Mouse (Mus musculus) MEL (cell line): ENCODE data around the gene BC035044. TPM values are rescaled to one million over a fixed set of nuclear protein-coding genes. Genes with fewer than 3 reads are reported as not detected.

Experiments
- DNase-seq: peaks from one replicate; pipeline ENCODE4 v3.0.0; 2011; ENCODE audit warnings: low read depth, low spot score
- H3K27ac ChIP-seq: 2 replicates; pipeline ENCODE4 v1.5.1; 2012; ENCODE audit warnings: low read depth, mild to moderate bottlenecking, control low read depth, low read length, moderate library complexity; ENCODE audit not compliant: control insufficient read depth
- H3K27me3 ChIP-seq, 2 experiments: fragments of 150-350 bp in 1 of 2; sonication (generic) in 1 of 2; 2 replicates each; pipeline ENCODE4 v1.6.1; 2012; ENCODE audit warnings: low read length in 2 of 2, mild to moderate bottlenecking in 2 of 2, improper control_type of control experiment in 1 of 2, moderate library complexity in 1 of 2; ENCODE audit not compliant: insufficient read depth in 2 of 2, control insufficient read depth in 1 of 2
- H3K36me3 ChIP-seq, 2 experiments: 2 replicates each; pipeline ENCODE4 v1.6.1; 2012 to 2014; ENCODE audit warnings: low read length in 2 of 2, improper control_type of control experiment in 1 of 2, inconsistent platforms in 1 of 2, mild to moderate bottlenecking in 1 of 2; ENCODE audit not compliant: insufficient read depth in 2 of 2, control insufficient read depth in 1 of 2
- H3K4me1 ChIP-seq, 2 experiments: fragments of 150-350 bp in 1 of 2; sonication (generic) in 1 of 2; 2 replicates each; pipeline ENCODE4 v1.6.1; 2012; ENCODE audit warnings: low read length in 2 of 2, improper control_type of control experiment in 1 of 2, mild to moderate bottlenecking in 1 of 2; ENCODE audit not compliant: insufficient read depth in 2 of 2, control insufficient read depth in 1 of 2
- H3K4me3 ChIP-seq, 2 experiments: fragments of 150-350 bp in 1 of 2; sonication (generic) in 1 of 2; 2 replicates each; pipeline ENCODE4 v1.5.1; 2012; ENCODE audit warnings: low read depth in 2 of 2, low read length in 2 of 2, mild to moderate bottlenecking in 2 of 2, moderate library complexity in 2 of 2, control low read depth in 1 of 2, improper control_type of control experiment in 1 of 2; ENCODE audit not compliant: control insufficient read depth in 1 of 2, insufficient read depth in 1 of 2
- H3K79me2 ChIP-seq: 2 replicates; pipeline ENCODE4 v1.6.1; 2012; ENCODE audit warnings: mild to moderate bottlenecking, low read length, moderate library complexity; ENCODE audit not compliant: control insufficient read depth, poor library complexity, insufficient read depth
- H3K9ac ChIP-seq: 2 replicates; pipeline ENCODE4 v1.6.1; 2012; ENCODE audit warnings: low read depth, mild to moderate bottlenecking, control low read depth, low read length, moderate library complexity; ENCODE audit not compliant: control insufficient read depth, poor library complexity, severe bottlenecking
- H3K9me3 ChIP-seq: fragments of 150-350 bp; sonication (generic); replicated peaks from 2 replicates; pipeline ENCODE4 v1.6.1; 2012; ENCODE audit warnings: mild to moderate bottlenecking, low read length, improper control_type of control experiment, moderate library complexity; ENCODE audit not compliant: insufficient read depth
- BHLHE40 ChIP-seq: IDR thresholded peaks from 2 replicates; pipeline ENCODE4 v1.6.1; 2012; ENCODE audit warnings: low read depth, mild to moderate bottlenecking, inconsistent platforms, low read length, improper control_type of control experiment, borderline replicate concordance
- CHD1 ChIP-seq: IDR thresholded peaks from 2 replicates; pipeline ENCODE4 v1.6.1; 2012; ENCODE audit warnings: low read depth, mild to moderate bottlenecking, inconsistent platforms, low read length, improper control_type of control experiment
- CHD2 ChIP-seq: IDR thresholded peaks from 2 replicates; pipeline ENCODE4 v1.6.1; 2011; ENCODE audit warnings: low read length, improper control_type of control experiment
- CTCF ChIP-seq, 3 experiments: IDR thresholded peaks in 2 of 3; conservative IDR thresholded peaks in 1 of 3; 2 replicates each; pipeline ENCODE4 v1.5.1; 2011 to 2012; ENCODE audit warnings: low read length in 3 of 3, low read depth in 2 of 3, mild to moderate bottlenecking in 2 of 3, improper control_type of control experiment in 1 of 3, inconsistent platforms in 1 of 3, mixed read lengths in 1 of 3, moderate library complexity in 1 of 3; ENCODE audit not compliant: control insufficient read depth in 1 of 3, insufficient read depth in 1 of 3, poor library complexity in 1 of 3, severe bottlenecking in 1 of 3
- E2F4 ChIP-seq: IDR thresholded peaks from 2 replicates; pipeline ENCODE4 v1.6.1; 2011; ENCODE audit warnings: low read depth, low read length, improper control_type of control experiment, borderline replicate concordance
- ELF1 ChIP-seq: IDR thresholded peaks from 2 replicates; pipeline ENCODE4 v1.6.1; 2014; ENCODE audit warnings: low read depth, mild to moderate bottlenecking, inconsistent platforms, low read length, improper control_type of control experiment, moderate library complexity
- EP300 ChIP-seq, 2 experiments: IDR thresholded peaks; 2 replicates each; pipeline ENCODE4 v1.6.1; 2011; ENCODE audit warnings: improper control_type of control experiment in 2 of 2, low read length in 2 of 2, low read depth in 1 of 2, mild to moderate bottlenecking in 1 of 2
- ETS1 ChIP-seq: IDR thresholded peaks from 2 replicates; pipeline ENCODE4 v1.6.1; 2012; ENCODE audit warnings: low read depth, mild to moderate bottlenecking, inconsistent platforms, low read length, improper control_type of control experiment, moderate library complexity
- GABPA ChIP-seq: IDR thresholded peaks from 2 replicates; pipeline ENCODE4 v1.6.1; 2012; ENCODE audit warnings: low read depth, mild to moderate bottlenecking, inconsistent platforms, low read length, improper control_type of control experiment, moderate library complexity
- GATA1 ChIP-seq: IDR thresholded peaks from 2 replicates; pipeline ENCODE4 v1.6.1; 2011; ENCODE audit warnings: low read depth, low read length, improper control_type of control experiment
- HCFC1 ChIP-seq: IDR thresholded peaks from 2 replicates; pipeline ENCODE4 v1.6.1; 2012; ENCODE audit warnings: low read depth, mild to moderate bottlenecking, inconsistent platforms, low read length, improper control_type of control experiment, moderate library complexity
- JUND ChIP-seq: IDR thresholded peaks from 2 replicates; pipeline ENCODE4 v1.6.1; 2011; ENCODE audit warnings: low read depth, mild to moderate bottlenecking, improper control_type of control experiment, low read length
- KAT2A ChIP-seq: conservative IDR thresholded peaks from 2 replicates; pipeline ENCODE4 v1.6.1; 2012; ENCODE audit warnings: low read depth, low read length, improper control_type of control experiment, inconsistent platforms
- MAFK ChIP-seq: IDR thresholded peaks from 2 replicates; pipeline ENCODE4 v1.6.1; 2011; ENCODE audit warnings: low read depth, mild to moderate bottlenecking, low read length, improper control_type of control experiment, borderline replicate concordance
- MAX ChIP-seq: IDR thresholded peaks from 2 replicates; pipeline ENCODE4 v1.6.1; 2011; ENCODE audit warnings: low read length, improper control_type of control experiment
- MAZ ChIP-seq: IDR thresholded peaks from 2 replicates; pipeline ENCODE4 v1.6.1; 2012; ENCODE audit warnings: low read depth, mild to moderate bottlenecking, inconsistent platforms, low read length, improper control_type of control experiment
- MXI1 ChIP-seq: IDR thresholded peaks from 2 replicates; pipeline ENCODE4 v1.6.1; 2011; ENCODE audit warnings: mild to moderate bottlenecking, low read depth, low read length, improper control_type of control experiment
- MYB ChIP-seq: IDR thresholded peaks from 2 replicates; pipeline ENCODE4 v1.6.1; 2011; ENCODE audit warnings: mild to moderate bottlenecking, low read depth, low read length, improper control_type of control experiment
- MYC ChIP-seq: IDR thresholded peaks from 2 replicates; pipeline ENCODE4 v1.6.1; 2011; ENCODE audit warnings: low read depth, mild to moderate bottlenecking, low read length, improper control_type of control experiment, moderate library complexity
- NELFE ChIP-seq: IDR thresholded peaks from 2 replicates; pipeline ENCODE4 v1.6.1; 2011; ENCODE audit warnings: low read depth, low read length, improper control_type of control experiment
- NRF1 ChIP-seq: IDR thresholded peaks from 2 replicates; pipeline ENCODE4 v1.6.1; 2014; ENCODE audit warnings: low read depth, mild to moderate bottlenecking, inconsistent platforms, low read length, improper control_type of control experiment, moderate library complexity; ENCODE audit not compliant: poor library complexity, insufficient read depth, severe bottlenecking
- POLR2A ChIP-seq, 2 experiments: IDR thresholded peaks; 2 replicates each; pipeline ENCODE4 v1.6.1; 2011 to 2012; ENCODE audit warnings: low read length in 2 of 2, mild to moderate bottlenecking in 2 of 2, control low read depth in 1 of 2, improper control_type of control experiment in 1 of 2, low read depth in 1 of 2, moderate library complexity in 1 of 2; ENCODE audit not compliant: control insufficient read depth in 1 of 2, insufficient read depth in 1 of 2, poor library complexity in 1 of 2
- POLR2AphosphoS2 ChIP-seq: IDR thresholded peaks from 2 replicates; pipeline ENCODE4 v1.6.1; 2011; ENCODE audit warnings: low read length, improper control_type of control experiment
- POLR2AphosphoS5 ChIP-seq: IDR thresholded peaks from 2 replicates; pipeline ENCODE4 v1.6.1; 2012; ENCODE audit warnings: low read depth, borderline replicate concordance, mild to moderate bottlenecking, inconsistent platforms, low read length, moderate library complexity, mixed read lengths
- RAD21 ChIP-seq: IDR thresholded peaks from 2 replicates; pipeline ENCODE4 v1.6.1; 2011; ENCODE audit warnings: mild to moderate bottlenecking, low read depth, low read length, improper control_type of control experiment
- RCOR1 ChIP-seq: IDR thresholded peaks from 2 replicates; pipeline ENCODE4 v1.6.1; 2012; ENCODE audit warnings: low read depth, mild to moderate bottlenecking, inconsistent platforms, low read length, improper control_type of control experiment
- SIN3A ChIP-seq: IDR thresholded peaks from 2 replicates; pipeline ENCODE4 v1.6.1; 2012; ENCODE audit warnings: low read length, improper control_type of control experiment, inconsistent platforms
- SMC3 ChIP-seq: IDR thresholded peaks from 2 replicates; pipeline ENCODE4 v1.6.1; 2011; ENCODE audit warnings: low read depth, low read length, improper control_type of control experiment
- TAL1 ChIP-seq: IDR thresholded peaks from 2 replicates; pipeline ENCODE4 v1.6.1; 2012; ENCODE audit warnings: mild to moderate bottlenecking, inconsistent platforms, low read length, moderate library complexity, mixed read lengths
- TBP ChIP-seq: IDR thresholded peaks from 2 replicates; pipeline ENCODE4 v1.8.0; 2011; ENCODE audit warnings: low read depth, low read length, improper control_type of control experiment
- TCF12 ChIP-seq: IDR thresholded peaks from 2 replicates; pipeline ENCODE4 v1.6.1; 2014; ENCODE audit warnings: low read depth, mild to moderate bottlenecking, inconsistent platforms, low read length, improper control_type of control experiment, moderate library complexity
- UBTF ChIP-seq: IDR thresholded peaks from 2 replicates; pipeline ENCODE4 v1.6.1; 2012; ENCODE audit warnings: low read depth, mild to moderate bottlenecking, inconsistent platforms, low read length, improper control_type of control experiment, moderate library complexity, borderline replicate concordance; ENCODE audit not compliant: insufficient read depth
- USF1 ChIP-seq: IDR thresholded peaks from 2 replicates; pipeline ENCODE4 v1.6.1; 2014; ENCODE audit warnings: low read depth, mild to moderate bottlenecking, inconsistent platforms, low read length, improper control_type of control experiment, moderate library complexity
- USF2 ChIP-seq, 2 experiments: IDR thresholded peaks; 2 replicates each; pipeline ENCODE4 v1.6.1; 2011 to 2012; ENCODE audit warnings: improper control_type of control experiment in 2 of 2, low read length in 2 of 2, borderline replicate concordance in 1 of 2, inconsistent platforms in 1 of 2, low read depth in 1 of 2, mild to moderate bottlenecking in 1 of 2; ENCODE audit not compliant: insufficient read depth in 1 of 2
- ZC3H11A ChIP-seq: IDR thresholded peaks from 2 replicates; pipeline ENCODE4 v1.6.1; 2012; ENCODE audit warnings: low read depth, mild to moderate bottlenecking, inconsistent platforms, low read length, improper control_type of control experiment
- ZKSCAN1 ChIP-seq: IDR thresholded peaks from 2 replicates; pipeline ENCODE4 v1.6.1; 2012; ENCODE audit warnings: low read depth, mild to moderate bottlenecking, inconsistent platforms, low read length, improper control_type of control experiment, moderate library complexity
- ZMIZ1 ChIP-seq: IDR thresholded peaks from 2 replicates; pipeline ENCODE4 v1.6.1; 2012; ENCODE audit warnings: low read depth, mild to moderate bottlenecking, inconsistent platforms, low read length, improper control_type of control experiment, moderate library complexity
- ZNF384 ChIP-seq: IDR thresholded peaks from 2 replicates; pipeline ENCODE4 v1.6.1; 2012; ENCODE audit warnings: low read depth, mild to moderate bottlenecking, inconsistent platforms, low read length, improper control_type of control experiment
- polyA plus RNA-seq, 2 experiments: library from polyadenylated mRNA; stranded (reverse) in 1 of 2; unstranded in 1 of 2; fragments of >175 nt in 1 of 2; fragments of >200 nt in 1 of 2; gene quantifications; 2 replicates each; pipeline versions ENCODE4 v1.2.1 to v1.2.4; 2012; ENCODE audit warnings: low replicate concordance in 2 of 2, low read depth in 1 of 2; ENCODE audit not compliant: insufficient read length in 2 of 2, insufficient read depth in 1 of 2, missing spikeins in 1 of 2
- total RNA-seq: library from RNA; depleted of rRNA; stranded (reverse); fragments of 300-350 nt; gene quantifications from 2 replicates; pipeline ENCODE4 v1.2.3, GENCODE M21; 2012

BC035044 gene
- total and polyA plus RNA-seq, 3 experiments: not detected

- Histone ChIP-seq H3K4me1 (peaks cover 0 to 5% of the 10 kb centered on the region in 2 experiments; a peak in 2 of 4 replicates), H3K9me3 (no peaks in the 10 kb centered on the region), H3K27me3 (no peaks in the 10 kb centered on the region), H3K79me2 (no peaks in the 10 kb centered on the region), H3K9ac (no peak overlapping the region), H3K4me3 (no peak overlapping the region), H3K27ac (0 out of 2 replicates have a peak overlapping the region, but pooled peaks have one; percentile 9), H3K36me3 (peaks cover 0 to 7% of the 10 kb centered on the region in 2 experiments; a peak in 2 of 4 replicates)
- peak; percentile 92 for DNase-seq
- TF ChIP-seq E2F4 (no peak), TCF12 (0 out of 2 replicates have a peak, but pooled peaks have one; percentile 14), MYC (0 out of 2 replicates have a peak, but pooled peaks have one; percentile 22), USF1 (no peak), MYB (no peak), TAL1 (no peak), ETS1 (peak; percentile 77), RCOR1 (peak; percentile 39; the same call in 1 of the 2 replicates), NRF1 (no peak), MXI1 (peak; percentile 57; the same call in 1 of the 2 replicates), POLR2AphosphoS2 (no peak), EP300 (IDR thresholded peaks at IDR 0.05; ENCODE audit: low read depth in 1 of 2, low read length in 2 of 2) (peak; percentile 52 to 53; a peak in 3 of 4 replicates), UBTF (no peak), JUND (no peak), ELF1 (0 out of 2 replicates have a peak, but pooled peaks have one; percentile 45), KAT2A (no peak), USF2 (IDR thresholded peaks at IDR 0.05; ENCODE audit: borderline replicate concordance in 1 of 2, insufficient read depth in 1 of 2, low read depth in 1 of 2, low read length in 2 of 2) (no peak), MAX (peak; percentile 86), ZC3H11A (no peak), SMC3 (peak; percentile 36), POLR2AphosphoS5 (no peak), BHLHE40 (0 out of 2 replicates have a peak, but pooled peaks have one; percentile 39), GABPA (no peak), ZMIZ1 (no peak), CHD2 (no peak), SIN3A (peak; percentile 60; the same call in 1 of the 2 replicates), ZNF384 (0 out of 2 replicates have a peak, but pooled peaks have one; percentile 63), HCFC1 (0 out of 2 replicates have a peak, but pooled peaks have one; percentile 39), MAZ (no peak), NELFE (no peak), CHD1 (no peak), CTCF (IDR thresholded peaks at IDR 0.05 in 2 of 3, conservative IDR thresholded peaks at IDR 0.05 in 1 of 3; ENCODE audit: control insufficient read depth in 1 of 3, insufficient read depth in 1 of 3, low read depth in 2 of 3, low read length in 3 of 3, poor library complexity in 1 of 3, severe bottlenecking in 1 of 3) (no peak), GATA1 (no peak), RAD21 (peak; percentile 3), ZKSCAN1 (no peak), MAFK (no peak), TBP (no peak; the same call in 1 of the 2 replicates), POLR2A (IDR thresholded peaks at IDR 0.05; ENCODE audit: control insufficient read depth in 1 of 2, insufficient read depth in 1 of 2, low read depth in 1 of 2, low read length in 2 of 2, poor library complexity in 1 of 2) (no peak)
These were observed 34.7 kb downstream of the BC035044 start for GRCm38 (mm10) chr6:128856250-128856649.
